Mouse (Mus musculus) lung, postnatal 4 days (tissue): ENCODE results near the gene Cxcr1.
"Not testable (repeated sequence)": the region's sequence is repeated elsewhere in the genome, so short reads cannot be mapped to it uniquely, and the experiment has no call there.

Experiments used
- DNase-seq, 2 experiments: peaks; one replicate each; pipeline ENCODE4 v3.0.0; 2021

Gene Cxcr1

GRCm38 (mm10) chr1:74195961-74196360 lies 1.5 kb upstream of the Cxcr1 start:
- peak in 1 of 2 experiments; percentile 49 for DNase-seq

- no peak for DNase-seq
Measured at GRCm38 (mm10) chr1:74192711-74193110, 1.7 kb downstream of the Cxcr1 start.

GRCm38 (mm10) chr1:74190471-74190870 lies 4.0 kb downstream of the Cxcr1 start:
- DNase-seq = peak; percentile 30 to 42

DNA sequence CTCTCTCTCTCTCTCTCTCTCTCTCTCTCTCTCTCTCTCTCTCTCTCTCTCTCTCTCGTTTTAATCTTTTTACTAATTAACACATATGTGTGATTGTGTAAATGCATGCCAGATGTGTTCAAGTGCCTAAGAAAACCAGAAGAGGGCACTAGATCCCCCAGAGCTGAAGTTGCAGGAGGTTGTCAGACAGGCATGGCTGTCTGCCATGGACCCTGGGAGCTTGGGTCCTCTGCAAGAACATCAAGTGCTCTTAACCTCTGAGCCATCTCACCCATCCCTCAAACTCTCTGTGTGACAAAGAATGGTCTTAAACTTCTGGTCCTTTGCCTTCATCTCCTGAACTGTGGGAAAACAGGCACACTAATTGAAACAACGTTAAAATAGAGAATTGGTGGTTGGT lies 11.4 kb downstream of the Cxcr1 start:
- no peak for DNase-seq

DNA sequence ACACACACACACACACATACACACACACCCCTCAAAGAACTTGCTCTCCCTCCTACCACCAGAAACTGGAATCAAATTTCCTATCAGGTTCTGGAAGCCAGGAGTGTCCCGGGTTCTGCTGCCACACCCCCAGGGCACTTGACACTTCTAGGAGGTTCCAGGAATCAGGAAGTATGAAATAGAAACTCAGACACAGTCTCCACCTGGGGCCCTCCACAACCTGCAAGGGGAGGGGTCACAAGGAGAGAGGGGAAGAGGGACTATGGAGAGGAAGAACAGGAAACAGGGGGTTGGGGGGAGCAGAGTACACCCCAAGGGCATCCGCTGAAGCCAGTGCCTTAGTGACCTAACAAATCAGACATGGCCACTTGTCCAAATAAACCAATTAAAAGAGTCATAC lies 13.0 kb downstream of the Cxcr1 start:
- DNase-seq = no peak

DNA sequence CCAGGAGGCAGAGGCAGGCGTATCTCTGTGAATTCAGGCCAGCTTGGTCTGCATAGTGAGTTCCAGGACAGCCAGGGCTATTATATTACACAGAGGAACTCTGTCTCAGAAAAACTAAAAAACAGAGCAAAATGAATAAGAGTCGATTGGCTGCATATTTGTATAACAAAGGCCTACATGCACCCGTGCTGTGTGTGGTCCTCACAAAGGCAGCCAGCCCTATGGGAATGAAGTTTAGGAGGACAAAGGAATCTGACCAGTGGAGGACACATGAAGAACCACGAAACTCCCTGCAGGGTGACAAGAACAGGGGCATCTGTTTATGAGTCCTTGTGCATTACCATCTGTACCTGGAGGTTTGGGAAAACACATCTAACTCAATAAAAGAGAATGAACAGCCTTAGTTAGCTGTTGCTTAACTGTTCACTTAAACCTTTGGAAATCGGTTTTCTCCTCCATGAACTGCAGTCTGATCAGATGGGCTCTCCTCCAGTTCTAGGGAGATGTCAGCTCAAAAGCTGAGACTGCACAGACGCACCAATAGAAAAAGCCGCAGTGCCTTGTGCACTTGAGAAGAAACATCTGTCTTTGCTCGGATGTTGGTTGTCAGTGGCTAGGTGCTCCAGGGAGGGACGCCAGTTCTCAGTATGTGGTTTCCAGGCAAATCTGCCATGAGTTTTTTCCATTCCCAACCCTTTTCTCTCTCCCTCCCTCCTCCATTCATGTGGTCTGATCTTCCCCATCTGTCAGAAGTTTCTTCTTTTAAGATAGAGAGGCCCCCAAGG lies 14.6 kb downstream of the Cxcr1 start:
- DNase-seq = peak in 1 of 2 experiments; percentile 63

DNA sequence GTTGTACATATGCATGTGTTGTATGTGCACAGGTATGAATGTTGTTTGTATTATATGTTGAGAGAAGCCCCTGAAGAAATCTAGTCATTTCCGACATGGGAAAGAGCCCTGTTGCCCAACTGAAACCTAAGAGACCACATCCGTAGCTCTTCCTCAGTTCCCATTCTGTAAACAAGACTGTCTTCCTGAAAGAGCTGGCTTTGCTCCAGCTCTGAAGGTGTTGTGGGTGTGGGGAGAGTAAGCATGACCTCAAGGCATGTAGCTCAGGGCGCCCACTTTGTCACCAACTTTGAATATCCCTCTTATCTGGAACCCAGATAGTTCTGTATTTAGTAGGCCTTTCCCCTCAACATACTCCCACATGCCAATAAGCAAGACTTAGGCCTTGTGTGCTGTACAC lies 15.8 kb downstream of the Cxcr1 start:
- no peak for DNase-seq

DNA sequence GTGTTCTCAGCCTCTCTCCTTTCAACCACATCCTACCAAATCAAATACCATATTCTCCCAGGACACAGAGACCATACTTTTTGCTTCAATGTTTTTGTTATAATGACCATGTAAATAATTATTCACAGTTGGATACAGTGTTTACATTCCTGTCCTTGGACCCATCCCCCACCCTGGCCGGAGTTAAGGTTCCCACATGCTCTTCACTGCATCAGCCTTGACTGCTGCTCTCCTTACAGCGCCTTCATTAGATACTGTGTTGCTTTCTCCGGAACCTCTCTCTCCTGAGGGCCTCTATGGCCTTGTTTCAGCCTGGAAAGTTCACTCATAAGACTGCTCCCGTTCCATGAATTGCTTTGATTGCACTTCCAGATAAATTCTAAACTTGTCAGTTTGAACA lies 18.7 kb downstream of the Cxcr1 start:
- peak in 1 of 2 experiments; percentile 45 for DNase-seq

- DNase-seq = no peak
Measured at GRCm38 (mm10) chr1:74172722-74173121, 21.7 kb downstream of the Cxcr1 start.

- no peak for DNase-seq
Measured at GRCm38 (mm10) chr1:74169721-74170120, 24.7 kb downstream of the Cxcr1 start.

- DNase-seq = peak in 1 of 2 experiments; percentile 41
Measured at GRCm38 (mm10) chr1:74167136-74167535, 27.3 kb downstream of the Cxcr1 start.

- no peak for DNase-seq
Measured at GRCm38 (mm10) chr1:74160036-74160435, 34.4 kb downstream of the Cxcr1 start.

DNA sequence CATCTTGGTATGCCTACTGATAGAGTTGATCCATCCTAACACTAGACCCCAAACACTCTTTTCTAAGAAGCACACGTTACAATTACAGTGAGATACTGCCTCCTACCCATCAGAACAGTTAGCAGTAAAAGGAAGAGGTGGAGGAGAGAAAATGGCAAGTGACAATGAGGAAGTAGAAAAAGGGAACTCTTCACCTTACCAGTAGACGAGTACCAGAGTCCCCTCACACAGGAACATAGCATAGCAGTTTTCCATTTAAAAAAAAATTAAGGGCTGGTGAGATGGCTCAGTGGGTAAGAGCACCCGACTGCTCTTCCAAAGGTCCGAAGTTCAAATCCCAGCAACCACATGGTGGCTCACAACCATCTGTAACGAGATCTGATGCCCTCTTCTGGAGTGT lies 34.8 kb downstream of the Cxcr1 start:
- not testable (repeated sequence) for DNase-seq

GRCm38 (mm10) chr1:74156381-74156910 lies 38.0 kb downstream of the Cxcr1 start:
- no peak for DNase-seq

GRCm38 (mm10) chr1:74155435-74156012 lies 38.9 kb downstream of the Cxcr1 start:
- DNase-seq = peak in 1 of 2 experiments; percentile 43

GRCm38 (mm10) chr1:74153461-74154184 lies 40.8 kb downstream of the Cxcr1 start, which contains the start of gene Cxcr2:
Gene Cxcr2, plus strand, starts transcription at chr1:74153989.
- DNase-seq = peak in 1 of 2 experiments; percentile 17

GRCm38 (mm10) chr1:74151091-74151490 lies 43.3 kb downstream of the Cxcr1 start:
- DNase-seq = no peak

DNA sequence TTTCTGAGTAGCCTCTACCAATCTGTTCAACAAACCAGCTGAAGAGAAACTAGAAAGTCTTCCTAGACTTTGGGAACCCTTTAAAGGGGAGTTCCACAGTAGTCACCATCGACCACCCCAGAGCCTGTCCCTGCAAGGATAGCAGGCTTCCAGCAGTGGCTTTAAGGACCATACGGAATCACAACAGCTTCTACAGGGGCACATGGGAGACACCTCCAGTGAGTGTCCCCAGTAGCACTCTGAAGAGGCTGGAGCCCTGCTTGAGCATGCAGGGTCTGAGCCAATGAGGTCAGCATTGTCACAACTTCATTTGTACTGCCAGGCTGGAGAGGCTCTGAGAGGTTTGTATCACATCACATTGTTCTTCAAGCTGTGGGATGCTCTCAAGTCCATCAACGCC lies 44.3 kb downstream of the Cxcr1 start:
- DNase-seq = no peak

DNA sequence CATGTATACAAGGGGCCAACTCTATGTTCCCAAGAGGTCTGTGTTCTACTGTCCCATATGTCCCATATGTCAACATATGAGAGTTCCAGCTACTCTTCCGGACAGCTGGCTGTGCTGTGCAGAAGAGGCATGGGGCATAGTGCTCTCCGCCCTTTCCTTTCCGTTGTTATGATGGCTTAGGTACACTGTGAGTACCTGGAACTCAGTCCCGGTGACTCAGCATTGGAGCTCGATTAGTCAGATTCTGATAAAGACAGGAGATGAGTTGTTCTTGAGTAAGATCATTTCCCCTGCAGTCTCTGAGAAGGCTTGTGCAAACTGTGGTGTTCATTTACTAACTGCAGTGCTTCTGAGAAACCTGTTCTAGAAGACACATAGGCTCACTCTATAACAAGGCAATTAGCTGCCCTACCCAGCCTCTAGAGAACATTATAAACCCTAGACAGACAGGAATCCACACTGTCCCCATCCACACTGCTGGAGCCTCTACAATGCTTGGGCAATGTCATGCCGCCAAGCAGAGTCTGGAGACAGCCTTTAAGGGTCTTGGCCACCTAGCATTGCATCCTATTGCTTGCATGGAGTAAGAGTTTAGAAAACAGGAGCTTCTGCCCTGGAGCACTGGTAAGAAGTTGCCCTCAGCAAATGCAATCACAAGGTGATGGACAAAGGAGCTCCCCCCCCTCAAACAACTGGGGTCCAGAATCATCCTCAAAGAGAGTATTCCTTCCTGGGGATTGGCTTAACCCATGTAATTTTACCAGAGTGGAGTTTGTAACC lies 45.1 kb downstream of the Cxcr1 start:
- DNase-seq = no peak
